Mouse (Mus musculus) neural tube, embryonic 13.5 days (tissue): ENCODE data around the gene Ankfn1. TPM values are rescaled to one million over a fixed set of nuclear protein-coding genes. Genes with fewer than 3 reads are reported as not detected.

Source experiments
- ATAC-seq: fragments of 200-750 bp; cut with Nextera tagmentation; 2 replicates; pipeline ENCODE4 v1.8.0; 2017; ENCODE audit warnings: low read depth, mild to moderate bottlenecking, moderate TSS enrichment, moderate library complexity
- H3K27ac ChIP-seq: fragments of 300-500 bp; sonication (generic); replicated peaks from 2 replicates; pipeline ENCODE4 v1.5.1; 2015; ENCODE audit warnings: moderate library complexity, mild to moderate bottlenecking, inconsistent platforms
- H3K27me3 ChIP-seq: fragments of 300-500 bp; sonication (generic); 2 replicates; pipeline ENCODE4 v1.6.1; 2015; ENCODE audit warnings: mild to moderate bottlenecking, inconsistent platforms
- H3K36me3 ChIP-seq: fragments of 300-500 bp; sonication (generic); 2 replicates; pipeline ENCODE4 v1.6.1; 2015; ENCODE audit warnings: mild to moderate bottlenecking, inconsistent platforms
- H3K4me1 ChIP-seq: fragments of 300-500 bp; sonication (generic); replicated peaks from 2 replicates; pipeline ENCODE4 v1.6.1; 2015; ENCODE audit warnings: inconsistent platforms
- H3K4me2 ChIP-seq: fragments of 300-500 bp; sonication (generic); 2 replicates; pipeline ENCODE4 v1.6.1; 2015; ENCODE audit warnings: inconsistent platforms, mild to moderate bottlenecking, moderate library complexity
- H3K4me3 ChIP-seq: fragments of 300-500 bp; sonication (generic); 2 replicates; pipeline ENCODE4 v1.5.1; 2015; ENCODE audit warnings: mild to moderate bottlenecking, inconsistent platforms
- H3K9ac ChIP-seq: fragments of 300-500 bp; sonication (generic); 2 replicates; pipeline ENCODE4 v1.6.1; 2015; ENCODE audit warnings: moderate library complexity, mild to moderate bottlenecking, inconsistent platforms
- H3K9me3 ChIP-seq: fragments of 300-500 bp; sonication (generic); 2 replicates; pipeline ENCODE4 v1.6.1; 2016; ENCODE audit warnings: inconsistent platforms
- WGBS: fragments of 180-500 bp; shearing (Covaris S2); methylation state at CpG from one replicate; pipeline ENCODE4 v1.1.7; 2015; 5-methylcytosine and 5-hydroxymethylcytosine counted together
- polyA plus RNA-seq: library from polyadenylated mRNA; unstranded; fragments of >200 nt; fragmentation: Nextera tagmentation; extraction: Ambion mirVana; gene quantifications from 2 replicates; pipeline ENCODE4 v1.2.1, GENCODE M21; 2015

Ankfn1 gene
- polyA plus RNA-seq, 1 experiment from 2014 or later = 1.9 TPM

DNA sequence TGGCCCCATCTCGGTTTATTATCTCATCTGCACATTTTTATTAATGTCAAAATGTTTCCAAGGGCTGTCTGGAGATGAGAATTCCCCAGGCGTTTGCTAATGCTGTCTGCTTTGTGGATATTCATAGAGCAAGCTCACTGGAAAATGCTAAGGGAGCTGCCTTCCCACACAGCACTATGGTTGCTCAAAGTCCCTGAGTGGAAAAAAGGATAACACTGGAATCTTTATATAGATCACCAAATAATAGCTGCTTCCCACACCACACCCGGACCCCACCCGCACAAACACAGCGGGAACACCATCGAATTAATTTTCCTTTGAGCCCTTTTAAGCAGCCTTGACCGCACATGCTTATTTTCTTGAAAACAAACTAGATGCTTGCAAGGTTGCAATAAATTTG lies 169.4 kb downstream of the Ankfn1 start:
- WGBS = 71% methylated on average over 7 of the region's 7 CpGs
- ATAC-seq = no peak
- Histone ChIP-seq H3K4me1 (no peaks in the 10 kb centered on the region), H3K4me3 (no peak overlapping the region), H3K27me3 (no peaks in the 10 kb centered on the region), H3K27ac (no peak overlapping the region), H3K36me3 (no peaks in the 10 kb centered on the region), H3K9me3 (no peaks in the 10 kb centered on the region), H3K9ac (no peak overlapping the region), H3K4me2 (no peak overlapping the region)

DNA sequence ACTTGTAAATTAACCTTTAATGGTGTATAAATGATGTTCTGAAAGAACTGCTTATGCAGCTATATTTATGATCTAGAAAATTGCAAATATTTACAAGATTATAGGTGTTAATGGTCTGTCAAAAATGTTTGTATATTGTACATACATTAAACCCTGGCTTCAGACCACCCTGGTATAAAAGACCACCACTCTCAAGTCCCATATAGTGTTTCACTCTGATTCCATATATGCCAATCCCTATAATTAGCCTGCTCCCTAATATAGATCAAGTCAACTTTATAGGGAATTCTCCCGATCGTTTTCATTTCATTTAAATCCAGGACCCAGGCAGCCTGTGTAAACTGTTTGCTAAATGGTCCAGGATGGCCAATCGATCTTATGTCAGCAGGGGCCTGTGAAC lies 170.2 kb downstream of the Ankfn1 start:
- H3K36me3 ChIP-seq = no peaks in the 10 kb centered on the region
- no peak for ATAC-seq
- H3K27me3 ChIP-seq = no peaks in the 10 kb centered on the region
- no peak overlapping the region for H3K27ac ChIP-seq
- no peak overlapping the region for H3K4me2 ChIP-seq
- H3K4me3 ChIP-seq = no peak overlapping the region
- H3K9me3 ChIP-seq = no peaks in the 10 kb centered on the region
- 79% methylated on average over 3 of the region's 3 CpGs for WGBS
- no peaks in the 10 kb centered on the region for H3K4me1 ChIP-seq
- no peak overlapping the region for H3K9ac ChIP-seq

DNA sequence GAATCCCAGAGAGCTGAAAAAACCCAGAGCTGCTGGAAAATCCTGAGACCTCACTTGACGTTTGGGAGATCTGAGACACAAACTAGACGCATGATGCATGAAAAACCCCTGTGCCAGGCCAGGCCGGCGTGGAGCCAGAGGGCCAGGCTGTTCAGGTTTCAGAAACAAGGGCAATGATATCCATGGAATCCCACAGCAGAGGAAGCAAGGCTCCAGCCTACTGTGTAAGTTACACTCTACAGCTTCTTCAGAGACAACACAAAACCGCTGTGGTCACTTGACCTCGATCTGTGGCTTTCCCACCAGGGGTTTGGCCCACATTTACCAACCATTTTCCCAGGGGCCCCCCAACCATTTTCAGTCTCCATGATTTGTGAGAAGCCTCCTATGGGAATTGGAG lies 171.1 kb downstream of the Ankfn1 start:
- 85% methylated on average over 6 of the region's 6 CpGs for WGBS
- H3K27ac ChIP-seq = no peak overlapping the region
- H3K4me2 ChIP-seq = no peak overlapping the region
- no peak for ATAC-seq
- H3K9me3 ChIP-seq = no peaks in the 10 kb centered on the region
- H3K36me3 ChIP-seq = no peaks in the 10 kb centered on the region
- H3K4me3 ChIP-seq = no peak overlapping the region
- no peaks in the 10 kb centered on the region for H3K27me3 ChIP-seq
- H3K4me1 ChIP-seq = no peaks in the 10 kb centered on the region
- no peak overlapping the region for H3K9ac ChIP-seq

DNA sequence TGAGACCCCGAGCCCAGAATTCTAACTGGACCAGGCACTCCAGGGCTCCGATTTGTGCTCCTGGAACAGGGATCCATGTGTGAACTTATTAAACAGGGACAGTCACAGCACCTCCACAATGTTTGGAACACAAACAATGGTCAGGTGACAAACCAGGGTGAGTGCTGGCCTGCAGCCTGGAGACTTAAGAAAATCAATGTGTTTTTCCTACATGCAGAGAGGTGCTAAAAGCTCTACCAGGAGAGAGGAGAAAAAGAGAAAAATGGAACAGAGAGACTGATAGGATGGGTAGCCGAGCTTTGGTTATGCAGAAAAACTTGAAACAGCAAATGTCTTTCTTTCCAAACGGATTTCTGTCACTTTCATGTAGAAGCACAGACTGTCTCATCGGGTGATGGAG lies 174.5 kb downstream of the Ankfn1 start:
- Histone ChIP-seq H3K36me3 (no peaks in the 10 kb centered on the region), H3K9me3 (no peaks in the 10 kb centered on the region), H3K27ac (no peak overlapping the region), H3K4me2 (no peak overlapping the region), H3K4me3 (no peak overlapping the region), H3K27me3 (no peaks in the 10 kb centered on the region), H3K9ac (no peak overlapping the region), H3K4me1 (no peaks in the 10 kb centered on the region)
- ATAC-seq = no peak
- 88% methylated on average over 5 of the region's 5 CpGs for WGBS

DNA sequence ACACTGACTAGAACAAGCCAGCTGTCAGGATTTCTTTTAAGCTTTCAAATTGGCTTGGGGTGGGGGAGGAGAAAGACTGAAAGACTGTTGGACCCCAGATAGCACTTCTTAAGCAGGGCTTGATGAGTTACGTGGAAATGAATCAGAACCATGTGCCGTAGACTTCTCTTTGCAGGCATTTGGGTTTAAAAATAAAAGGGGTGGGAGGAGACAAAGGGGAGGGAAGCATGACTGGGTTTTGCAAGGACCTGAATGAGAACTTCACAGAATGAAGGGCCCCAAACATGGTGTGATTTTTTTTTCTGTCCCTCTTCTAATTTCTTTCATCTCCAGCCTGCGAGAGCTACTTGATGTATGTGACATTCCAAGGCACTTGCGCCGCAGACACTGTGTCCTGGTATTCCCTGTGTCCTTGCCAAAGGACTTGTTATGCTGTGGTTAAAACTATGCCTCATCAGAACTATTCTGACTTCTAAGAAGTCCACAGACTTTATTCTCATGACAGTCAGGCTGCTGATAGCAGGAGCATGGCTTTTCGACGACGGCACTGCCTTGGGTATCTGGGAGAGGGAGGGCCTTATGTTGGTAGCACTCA lies 176.4 kb downstream of the Ankfn1 start:
- H3K9me3 ChIP-seq = no peaks in the 10 kb centered on the region
- H3K27ac ChIP-seq = no peak overlapping the region
- no peaks in the 10 kb centered on the region for H3K36me3 ChIP-seq
- H3K4me3 ChIP-seq = no peak overlapping the region
- no peaks in the 10 kb centered on the region for H3K4me1 ChIP-seq
- 86% methylated on average over 8 of the region's 8 CpGs for WGBS
- no peak for ATAC-seq
- H3K9ac ChIP-seq = no peak overlapping the region
- no peaks in the 10 kb centered on the region for H3K27me3 ChIP-seq
- H3K4me2 ChIP-seq = no peak overlapping the region

DNA sequence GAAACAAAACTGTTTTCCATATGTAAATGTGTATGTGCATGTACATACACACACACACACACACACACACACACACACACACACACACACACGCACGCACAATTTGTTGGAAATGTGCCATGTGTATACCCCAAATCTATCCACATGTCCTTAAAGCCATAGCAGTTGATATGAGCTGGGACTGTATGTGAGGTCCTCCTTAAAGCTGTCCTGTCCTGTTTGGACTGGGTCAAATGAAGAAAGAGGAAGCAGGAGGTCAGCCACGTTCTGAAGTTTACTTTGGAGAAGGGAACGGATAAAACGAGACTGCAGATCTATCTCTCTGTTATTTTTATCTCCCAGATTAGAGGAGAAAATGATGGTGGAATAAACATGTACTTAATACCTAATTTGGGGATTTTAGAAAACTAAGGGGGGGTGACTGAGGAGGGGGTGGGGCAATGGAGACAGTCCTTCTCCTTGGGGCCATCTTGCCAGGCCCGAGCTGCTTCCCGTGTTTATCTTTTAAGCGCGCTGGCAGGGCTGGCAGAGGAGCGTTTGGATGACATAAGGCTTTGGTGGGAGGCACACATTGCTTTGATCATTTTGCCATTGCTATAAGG lies 187.1 kb downstream of the Ankfn1 start:
- no peaks in the 10 kb centered on the region for H3K9me3 ChIP-seq
- no peak for ATAC-seq
- no peaks in the 10 kb centered on the region for H3K36me3 ChIP-seq
- H3K9ac ChIP-seq = no peak overlapping the region
- H3K27me3 ChIP-seq = no peaks in the 10 kb centered on the region
- no peak overlapping the region for H3K4me2 ChIP-seq
- 88% methylated on average over 10 of the region's 10 CpGs for whole genome bisulfite sequencing
- no peaks in the 10 kb centered on the region for H3K4me1 ChIP-seq
- no peak overlapping the region for H3K4me3 ChIP-seq
- H3K27ac ChIP-seq = no peak overlapping the region

DNA sequence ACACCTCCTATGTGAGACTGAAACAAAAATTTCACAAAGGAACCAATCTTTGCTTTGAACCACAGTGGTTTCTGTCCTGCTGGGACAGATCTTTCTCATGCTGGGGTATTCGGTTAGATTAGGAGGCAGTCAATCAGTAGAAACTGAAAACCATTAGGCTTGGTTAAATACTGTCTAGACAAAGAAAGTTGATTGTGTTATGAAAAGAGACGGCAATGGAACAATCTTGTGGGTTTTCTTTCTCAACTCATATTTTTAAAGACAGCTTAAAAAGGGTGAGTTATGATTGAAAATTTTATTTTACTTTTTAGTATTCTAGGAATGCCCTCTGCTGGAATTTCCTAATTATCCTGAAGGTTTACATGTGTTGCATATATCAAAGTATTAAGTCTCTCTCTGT lies 191.1 kb downstream of the Ankfn1 start:
- Histone ChIP-seq H3K36me3 (no peaks in the 10 kb centered on the region), H3K27me3 (no peaks in the 10 kb centered on the region), H3K9ac (no peak overlapping the region), H3K9me3 (no peaks in the 10 kb centered on the region), H3K4me1 (no peaks in the 10 kb centered on the region), H3K4me2 (no peak overlapping the region), H3K4me3 (no peak overlapping the region), H3K27ac (no peak overlapping the region)
- 68% methylated on average over 2 of the region's 2 CpGs for WGBS
- ATAC-seq = no peak

DNA sequence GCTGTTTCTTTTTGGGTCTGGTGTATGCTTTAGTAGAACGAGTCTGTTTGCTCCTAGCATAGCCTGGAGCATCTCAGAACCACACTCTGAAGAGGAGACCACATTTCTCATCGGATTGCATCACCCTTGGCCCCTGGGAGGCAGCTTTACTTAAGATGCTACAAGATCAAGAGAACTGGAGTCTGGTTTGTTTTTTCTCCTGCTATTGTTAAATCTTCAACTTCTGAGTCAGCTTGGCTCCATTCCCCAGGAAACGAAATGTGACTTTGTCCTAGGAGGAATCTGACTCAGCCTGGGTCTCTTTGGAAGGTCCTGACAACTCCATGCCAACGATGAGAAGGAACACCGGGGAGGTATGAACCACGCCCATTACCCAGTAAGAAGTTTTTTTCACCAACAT lies 197.6 kb downstream of the Ankfn1 start:
- Histone ChIP-seq H3K36me3 (no peaks in the 10 kb centered on the region), H3K27ac (no peak overlapping the region), H3K4me1 (no peaks in the 10 kb centered on the region), H3K4me3 (no peak overlapping the region), H3K9ac (no peak overlapping the region), H3K4me2 (no peak overlapping the region), H3K27me3 (no peaks in the 10 kb centered on the region), H3K9me3 (no peaks in the 10 kb centered on the region)
- ATAC-seq = no peak
- 79% methylated on average over 6 of the region's 6 CpGs for WGBS

DNA sequence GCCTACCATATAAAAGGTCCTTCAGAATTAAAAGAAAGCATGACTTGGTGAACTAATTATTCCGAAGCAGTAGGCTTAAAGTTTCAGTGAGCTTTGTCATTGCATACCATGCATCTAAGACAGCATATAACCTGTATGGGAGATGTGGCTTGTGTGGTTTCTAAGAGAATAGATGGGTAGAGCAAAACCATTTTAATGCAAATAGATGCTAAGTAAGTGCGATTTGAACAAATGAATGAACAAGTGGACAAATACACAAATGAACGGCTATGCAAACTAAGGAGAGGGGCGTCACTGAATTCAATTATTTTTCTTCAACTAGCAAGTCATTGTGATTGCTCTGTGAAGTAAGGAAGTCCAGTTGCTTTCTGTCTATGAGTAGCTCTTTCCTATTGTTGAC lies 198.3 kb downstream of the Ankfn1 start:
- 55% methylated on average over 4 of the region's 4 CpGs for WGBS
- no peak overlapping the region for H3K4me3 ChIP-seq
- ATAC-seq = no peak
- H3K27me3 ChIP-seq = no peaks in the 10 kb centered on the region
- H3K9ac ChIP-seq = no peak overlapping the region
- no peaks in the 10 kb centered on the region for H3K4me1 ChIP-seq
- H3K27ac ChIP-seq = no peak overlapping the region
- no peaks in the 10 kb centered on the region for H3K9me3 ChIP-seq
- no peaks in the 10 kb centered on the region for H3K36me3 ChIP-seq
- no peak overlapping the region for H3K4me2 ChIP-seq

DNA sequence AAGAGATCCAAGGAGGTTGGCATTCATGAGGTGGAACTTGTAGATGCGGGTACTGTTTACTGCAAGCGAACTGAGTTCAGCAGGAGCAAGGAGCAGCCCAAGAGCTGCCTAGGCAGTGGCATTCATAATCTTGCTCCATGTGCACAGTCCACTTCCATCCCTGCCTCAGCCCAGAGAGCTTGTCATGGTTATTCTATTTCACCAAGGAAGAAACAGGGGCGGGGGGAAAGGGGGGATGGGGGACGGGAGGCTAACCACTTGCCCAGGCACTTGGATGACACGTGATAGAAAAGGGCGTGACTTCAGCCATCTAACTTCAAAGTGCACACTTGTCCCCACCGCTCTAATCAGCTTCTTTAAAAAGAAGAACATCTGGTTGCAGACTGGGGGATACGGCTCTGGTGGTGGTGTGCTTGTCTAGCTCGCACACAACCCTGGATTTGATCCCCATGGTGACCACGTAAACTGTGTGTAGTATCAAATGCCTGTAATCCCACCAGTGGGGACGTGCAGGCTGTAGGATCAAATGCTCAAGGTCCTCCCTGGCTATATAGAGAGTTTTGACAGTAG lies 203.1 kb downstream of the Ankfn1 start:
- no peaks in the 10 kb centered on the region for H3K36me3 ChIP-seq
- no peaks in the 10 kb centered on the region for H3K4me1 ChIP-seq
- no peak overlapping the region for H3K4me2 ChIP-seq
- no peak overlapping the region for H3K27ac ChIP-seq
- no peak overlapping the region for H3K9ac ChIP-seq
- H3K9me3 ChIP-seq = no peaks in the 10 kb centered on the region
- WGBS = 74% methylated on average over 11 of the region's 11 CpGs
- H3K27me3 ChIP-seq = no peaks in the 10 kb centered on the region
- no peak for ATAC-seq
- H3K4me3 ChIP-seq = no peak overlapping the region

DNA sequence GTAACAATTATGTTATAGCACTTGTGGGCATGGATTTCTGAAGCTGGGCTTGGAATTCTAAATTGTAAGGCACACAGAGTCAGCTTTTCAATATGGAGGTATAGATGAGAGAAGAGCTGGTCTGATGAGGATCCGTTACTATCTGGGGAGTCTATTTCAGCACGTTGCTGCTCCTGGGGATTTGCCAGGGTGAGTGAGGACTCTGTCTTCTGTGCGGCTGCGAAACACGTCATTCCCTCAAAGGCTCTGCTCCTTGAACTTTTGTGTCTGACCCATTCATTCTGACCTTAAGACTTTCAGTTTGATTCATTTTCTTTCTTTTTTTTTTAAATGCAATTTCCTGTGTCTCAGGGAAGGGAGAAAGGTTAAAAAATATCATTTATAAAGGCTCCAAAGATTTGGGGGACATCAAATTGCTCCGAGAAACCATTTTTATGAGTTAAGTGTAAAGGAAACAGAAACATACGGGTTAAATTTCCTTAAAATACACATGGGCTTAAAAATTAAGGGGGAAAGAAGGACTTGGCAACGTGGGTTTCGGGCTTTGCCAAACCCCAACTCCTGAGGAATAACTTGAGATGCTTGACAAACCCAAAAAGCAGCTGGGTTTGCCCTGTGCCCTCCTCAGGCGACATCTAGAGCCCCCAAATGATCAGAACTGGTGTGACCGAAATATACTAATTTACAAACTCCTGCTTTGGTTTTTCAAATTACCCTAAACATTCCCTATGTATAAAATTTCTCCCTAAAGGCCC lies 207.9 kb downstream of the Ankfn1 start:
- no peak overlapping the region for H3K4me3 ChIP-seq
- no peak for ATAC-seq
- H3K36me3 ChIP-seq = no peaks in the 10 kb centered on the region
- H3K4me1 ChIP-seq = no peaks in the 10 kb centered on the region
- 77% methylated on average over 11 of the region's 11 CpGs for WGBS
- no peak overlapping the region for H3K9ac ChIP-seq
- no peaks in the 10 kb centered on the region for H3K9me3 ChIP-seq
- no peak overlapping the region for H3K27ac ChIP-seq
- H3K4me2 ChIP-seq = no peak overlapping the region
- H3K27me3 ChIP-seq = no peaks in the 10 kb centered on the region

DNA sequence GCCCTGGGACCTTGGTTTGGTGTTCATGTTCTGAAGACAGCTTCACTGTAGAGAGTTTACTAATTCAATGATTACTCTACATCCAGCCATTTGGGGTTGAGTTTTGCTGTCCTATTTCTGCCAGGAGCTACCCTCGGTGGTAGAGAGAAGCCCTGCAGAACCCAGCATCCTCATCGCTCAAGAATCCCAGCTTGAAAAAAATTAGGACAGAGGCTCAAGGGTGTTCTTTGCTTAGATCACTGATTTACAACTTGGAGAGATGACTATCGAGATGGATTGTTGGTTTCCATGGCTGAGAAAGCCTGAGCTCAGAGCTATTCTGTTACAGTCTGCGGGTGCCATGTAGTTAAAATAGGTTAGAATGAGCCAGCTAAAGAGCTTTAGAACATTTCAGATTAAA lies 209.2 kb downstream of the Ankfn1 start:
- no peaks in the 10 kb centered on the region for H3K27me3 ChIP-seq
- H3K4me1 ChIP-seq = no peaks in the 10 kb centered on the region
- H3K9me3 ChIP-seq = no peaks in the 10 kb centered on the region
- H3K27ac ChIP-seq = no peak overlapping the region
- no peak for ATAC-seq
- H3K4me3 ChIP-seq = no peak overlapping the region
- WGBS = 87% methylated on average over 4 of the region's 4 CpGs
- no peak overlapping the region for H3K4me2 ChIP-seq
- H3K9ac ChIP-seq = no peak overlapping the region
- no peaks in the 10 kb centered on the region for H3K36me3 ChIP-seq
